Mouse (Mus musculus) right cerebral cortex, postnatal 14 days (tissue): ENCODE results near the gene Arhgef3.

Experiments used
- DNase-seq: peaks from one replicate; pipeline ENCODE4 v3.0.0; 2022

Gene Arhgef3

GRCm38 (mm10) chr14:27115991-27116390 lies 1.3 kb downstream of the Arhgef3 start:
- DNase-seq = no peak

- DNase-seq = no peak
Observed at GRCm38 (mm10) chr14:27116577-27117165, 2.0 kb downstream of the Arhgef3 start.

DNA sequence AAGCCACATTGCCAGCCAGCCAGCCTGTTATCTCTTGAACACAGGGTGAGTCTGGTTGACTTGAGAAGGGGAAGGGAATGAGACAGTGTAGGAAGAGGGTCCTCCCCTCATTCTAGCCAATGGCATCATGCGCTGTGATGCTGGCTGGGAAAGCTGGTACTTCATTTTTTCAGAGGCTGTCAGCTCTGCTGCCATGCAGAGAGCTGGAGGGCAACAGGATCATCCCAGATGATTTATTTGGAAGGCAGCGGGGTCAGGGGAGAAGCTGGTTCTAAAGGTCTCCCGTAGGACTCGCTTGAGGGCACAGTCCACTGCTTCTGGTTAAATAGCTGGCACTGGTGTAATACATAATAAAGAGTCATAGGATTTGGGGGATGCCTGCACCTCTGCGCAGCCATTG lies 3.8 kb downstream of the Arhgef3 start:
- DNase-seq = no peak

- DNase-seq = no peak
Observed at GRCm38 (mm10) chr14:27122646-27123045, 7.9 kb downstream of the Arhgef3 start.

DNA sequence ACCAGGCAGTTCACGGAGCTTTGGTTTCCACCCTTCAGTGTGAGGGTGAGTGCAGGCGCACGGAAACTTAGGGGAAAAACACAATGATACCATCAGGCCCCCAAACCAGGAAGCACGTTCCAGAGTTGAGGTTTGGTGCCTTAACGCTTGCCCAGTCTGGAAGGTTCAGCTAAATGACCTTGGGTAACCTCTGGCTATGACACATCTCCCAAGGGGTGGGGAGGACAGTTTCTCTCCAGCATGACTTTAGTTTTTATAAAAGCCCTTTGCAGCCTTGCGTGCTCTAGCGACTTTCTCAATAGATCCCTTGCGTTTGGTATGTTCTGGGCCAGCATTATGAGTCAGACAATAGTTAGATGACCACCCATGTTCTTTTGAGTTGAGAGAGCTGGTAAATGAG lies 8.8 kb downstream of the Arhgef3 start:
- DNase-seq = no peak

GRCm38 (mm10) chr14:27130031-27130430 lies 15.3 kb downstream of the Arhgef3 start:
- DNase-seq = no peak

GRCm38 (mm10) chr14:27130676-27131075 lies 16.0 kb downstream of the Arhgef3 start:
- no peak for DNase-seq

GRCm38 (mm10) chr14:27131521-27131920 lies 16.8 kb downstream of the Arhgef3 start:
- no peak for DNase-seq

- peak; percentile 13 for DNase-seq
Observed at GRCm38 (mm10) chr14:27138891-27139290, 24.2 kb downstream of the Arhgef3 start.

- no peak for DNase-seq
Observed at GRCm38 (mm10) chr14:27139968-27140367, 25.3 kb downstream of the Arhgef3 start.

GRCm38 (mm10) chr14:27141486-27141885 lies 26.8 kb downstream of the Arhgef3 start:
- no peak for DNase-seq

DNA sequence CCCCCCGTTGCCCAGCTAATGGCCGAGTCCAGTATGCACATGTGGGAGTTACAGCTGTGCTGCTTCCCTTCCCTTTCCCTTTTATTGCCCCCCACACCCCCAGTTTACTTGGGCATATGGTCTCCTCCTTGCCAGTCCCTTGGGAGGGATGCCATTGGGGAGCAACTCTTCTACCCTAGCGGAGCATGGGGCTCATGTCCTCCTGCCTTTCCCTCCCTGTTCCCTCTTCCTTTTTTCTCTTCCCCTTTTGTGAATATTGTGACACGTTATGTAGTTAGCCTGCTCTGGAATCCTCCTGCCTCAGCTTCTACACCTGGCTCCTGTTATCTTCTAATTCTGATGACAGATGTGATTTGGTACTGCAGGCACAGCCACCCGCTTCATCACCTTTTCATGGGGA lies 28.0 kb downstream of the Arhgef3 start:
- DNase-seq = no peak

GRCm38 (mm10) chr14:27145171-27146045 lies 30.7 kb downstream of the Arhgef3 start:
- no peak for DNase-seq

- DNase-seq = no peak
Observed at GRCm38 (mm10) chr14:27147726-27148125, 33.0 kb downstream of the Arhgef3 start.

DNA sequence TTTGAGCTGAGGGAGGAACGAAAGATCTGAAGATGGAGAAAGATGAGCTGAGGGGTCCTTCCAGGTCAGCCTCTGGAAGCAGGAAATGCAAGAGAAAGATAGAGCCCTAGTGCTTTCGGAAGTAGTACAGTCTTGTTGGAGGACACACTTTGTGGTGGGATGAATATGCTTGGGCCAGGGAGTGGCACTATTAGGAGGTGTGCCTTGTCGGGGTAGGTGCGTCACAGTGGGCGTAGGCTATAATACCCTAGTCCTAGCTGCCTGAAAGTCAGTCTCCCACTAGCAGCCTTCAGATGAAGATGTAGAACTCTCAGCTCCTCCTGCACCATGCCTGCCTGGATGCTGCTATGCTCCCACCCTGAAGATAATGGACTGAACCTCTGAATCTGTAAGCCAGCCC lies 34.7 kb downstream of the Arhgef3 start:
- no peak for DNase-seq

DNA sequence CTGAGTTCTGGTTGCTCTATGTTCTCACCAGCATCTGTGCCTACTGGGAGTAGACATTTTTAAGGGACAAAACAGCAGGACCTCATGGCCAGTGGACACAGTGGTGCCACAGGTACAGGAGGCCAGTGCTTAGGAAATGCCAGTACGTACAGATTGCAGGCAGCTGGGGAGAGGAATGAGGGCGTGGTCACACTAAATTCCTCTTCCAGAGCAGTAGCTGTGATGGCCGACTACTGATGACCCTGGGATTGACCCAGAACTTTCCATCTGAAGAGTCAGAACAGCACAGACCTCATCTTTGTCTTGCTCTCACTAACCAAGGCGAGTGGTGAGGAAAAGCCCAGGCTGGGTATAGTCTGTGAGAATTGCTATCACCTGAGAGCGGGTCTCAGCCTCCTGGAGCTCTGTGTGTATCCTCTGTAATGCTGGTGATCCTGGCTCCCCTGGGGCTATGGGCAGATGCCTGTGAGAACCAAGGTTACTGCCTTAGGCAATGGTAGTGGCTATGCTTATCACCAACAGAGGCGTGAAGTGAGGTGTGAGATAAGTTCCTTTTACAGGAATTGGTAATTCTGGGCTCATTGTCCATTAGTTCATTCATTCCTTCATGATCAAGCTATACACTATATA lies 35.4 kb downstream of the Arhgef3 start:
- DNase-seq = no peak

DNA sequence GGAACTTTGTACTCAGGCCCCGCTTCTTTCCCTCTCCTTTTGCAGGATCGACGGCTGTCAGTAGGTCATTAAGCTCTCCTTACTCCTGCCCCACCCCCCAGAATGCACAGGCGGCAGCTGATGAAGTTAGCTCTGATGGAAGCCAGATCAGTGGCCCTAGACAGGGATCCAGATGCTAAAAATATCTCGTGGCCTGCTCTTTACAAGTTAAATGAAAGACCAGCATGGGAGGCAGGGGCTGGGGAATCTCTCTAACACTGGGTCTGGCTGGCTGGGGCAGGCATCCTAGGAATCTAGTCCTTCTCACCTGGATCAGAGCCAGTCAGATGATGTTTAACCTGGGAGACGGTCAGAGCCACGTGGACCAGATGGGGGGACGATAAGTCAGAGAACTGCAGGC lies 36.7 kb downstream of the Arhgef3 start:
- DNase-seq = no peak

DNA sequence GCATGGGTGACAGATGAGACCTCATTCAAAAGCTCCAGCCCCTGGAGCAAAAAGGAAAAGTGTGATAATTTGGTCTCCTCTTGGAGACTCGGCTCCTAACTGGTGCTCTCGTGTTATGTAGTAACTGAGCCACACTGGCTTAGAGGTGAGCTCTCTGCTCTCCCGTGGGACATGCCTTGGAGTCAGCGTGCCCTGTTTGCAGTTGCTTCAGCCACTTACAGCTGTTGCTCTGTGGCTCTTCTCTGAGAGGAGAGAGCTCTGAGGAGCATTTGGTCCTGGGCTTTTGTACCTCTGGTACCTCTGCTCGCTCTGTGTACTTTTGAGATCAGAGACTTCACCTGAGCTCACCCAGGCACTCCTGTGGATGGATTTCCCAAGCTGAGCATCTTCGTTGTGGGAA lies 40.4 kb downstream of the Arhgef3 start:
- no peak for DNase-seq

DNA sequence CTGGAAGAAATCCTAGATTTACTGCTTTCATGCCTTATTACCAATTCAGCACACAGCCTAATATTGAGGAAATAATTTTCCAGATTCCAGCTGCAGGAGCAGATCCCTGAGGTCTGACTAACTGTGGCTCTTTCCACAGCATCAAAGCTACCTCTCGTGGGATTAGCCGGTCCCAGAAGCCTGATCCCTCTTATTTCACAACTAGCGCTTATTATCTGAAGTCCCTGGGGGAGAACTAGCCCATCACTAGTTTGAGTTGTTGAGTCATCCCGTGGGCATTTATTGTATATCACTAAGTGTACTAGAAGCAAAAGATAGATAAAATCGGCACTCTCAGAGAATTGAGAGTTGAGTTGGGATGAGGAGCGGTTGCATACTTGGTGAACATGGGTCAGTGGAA lies 41.3 kb downstream of the Arhgef3 start:
- no peak for DNase-seq

- no peak for DNase-seq
Observed at GRCm38 (mm10) chr14:27158133-27158532, 43.4 kb downstream of the Arhgef3 start.

DNA sequence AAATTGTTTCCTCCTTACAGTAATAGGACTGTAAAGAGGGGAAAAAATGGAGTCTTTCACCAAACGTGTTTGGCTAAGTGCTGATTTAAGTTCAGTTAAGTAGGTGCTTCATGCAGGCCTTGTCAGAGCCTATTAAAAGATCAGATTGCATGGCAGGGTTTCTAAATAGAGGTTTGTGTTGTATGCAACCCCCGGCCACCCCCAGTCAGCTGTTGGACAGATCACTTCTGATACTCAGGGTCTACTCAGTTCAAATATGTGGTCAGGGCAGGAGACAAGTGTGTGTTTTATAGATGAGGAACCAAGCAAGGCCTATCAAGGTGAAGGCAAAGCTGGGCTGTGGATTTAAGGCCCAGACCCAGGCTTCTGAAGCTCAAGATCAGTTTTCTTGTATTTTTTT lies 44.1 kb downstream of the Arhgef3 start:
- DNase-seq = no peak

GRCm38 (mm10) chr14:27160762-27161161 lies 46.1 kb downstream of the Arhgef3 start:
- no peak for DNase-seq

DNA sequence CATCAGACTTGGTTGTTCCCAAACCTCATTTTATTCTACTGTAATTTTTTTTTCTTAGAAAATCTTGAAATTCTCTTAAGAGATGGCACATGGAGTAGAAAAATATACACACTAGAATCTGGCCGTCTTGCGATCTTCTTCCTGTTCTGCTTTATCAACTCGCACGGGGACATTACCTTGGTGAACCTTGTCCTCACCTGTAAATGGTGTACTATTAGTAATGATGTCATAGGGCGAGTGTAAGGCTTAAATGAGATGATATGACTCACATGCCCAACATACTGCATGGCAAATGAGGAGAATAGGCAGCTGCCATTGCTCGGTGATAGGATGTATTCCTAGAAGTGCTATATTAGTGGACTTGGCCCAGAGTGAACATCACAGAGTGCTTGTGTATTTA lies 49.9 kb downstream of the Arhgef3 start:
- no peak for DNase-seq

DNA sequence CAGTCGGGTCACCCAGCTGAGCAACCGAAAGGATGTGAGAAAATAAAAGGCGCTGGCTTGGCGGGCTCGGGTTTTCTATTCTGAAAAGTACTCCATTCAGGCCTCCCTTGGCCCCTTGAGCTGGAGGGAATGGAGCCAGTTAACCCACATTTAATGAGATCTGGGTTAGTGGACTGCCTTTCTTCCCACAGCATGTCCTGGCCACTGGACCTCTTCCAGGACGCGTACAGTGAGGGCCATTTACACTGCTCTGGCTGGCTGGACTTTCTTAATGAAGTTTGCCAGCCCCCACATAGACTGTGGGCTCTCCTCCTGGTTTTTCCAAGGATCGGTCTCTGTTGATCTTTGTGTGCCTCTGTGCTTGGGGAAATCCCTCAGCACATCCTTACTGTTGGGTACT lies 52.1 kb downstream of the Arhgef3 start:
- peak; percentile 50 for DNase-seq
